Mouse (Mus musculus) stomach, postnatal 0 days (tissue): ENCODE measurements around the gene Med8.

Experiments
- CTCF ChIP-seq: IDR thresholded peaks from 2 replicates; pipeline ENCODE4 v1.5.1; 2016; ENCODE audit warnings: antibody characterized with exemption, low read depth, mild to moderate bottlenecking, moderate library complexity
- EP300 ChIP-seq: optimal IDR thresholded peaks from 2 replicates; pipeline ENCODE3; 2016; ENCODE audit warnings: antibody characterized with exemption

- TF ChIP-seq CTCF (no peak), EP300 (no peak)
Measured at GRCm38 (mm10) chr4:118390146-118390545, 19.0 kb upstream of the Med8 start.
